Mouse (Mus musculus) adrenal gland, postnatal 10 days (tissue): Measurements from ENCODE around the gene Ldah. TPM values are rescaled to one million over a fixed set of nuclear protein-coding genes. Genes with fewer than 3 reads are reported as not detected.
"Not testable (repeated sequence)": the region's sequence is repeated elsewhere in the genome, so short reads cannot be mapped to it uniquely, and the experiment has no call there.

Experiments used
- DNase-seq: peaks from one replicate; pipeline ENCODE4 v3.0.0; 2021; ENCODE audit warnings: mixed read lengths
- long read RNA-seq, 2 experiments: library from polyadenylated mRNA; stranded (forward); transcript quantifications; one replicate each; pipeline ENCODE4 v2.0.0; 2021
- total RNA-seq, 2 experiments: library from RNA; stranded (reverse); gene quantifications; 2 replicates each; pipeline ENCODE4 v1.2.3; 2021

Gene Ldah
- 10 to 100 TPM; 38.2 to 47.9 TPM for total RNA-seq
- long read RNA-seq, experiment 1, partial matches to known transcripts, result 3 of 33 reads
- long read RNA-seq, experiment 1, other reads (novel, unspliced or antisense), result 25 of 33 reads
- long read RNA-seq, experiment 2, partial matches to known transcripts, result 0 of 33 reads
- long read RNA-seq, experiment 2, other reads (novel, unspliced or antisense), result 27 of 33 reads

- peak; percentile 95 for DNase-seq
These were observed at the start of gene Ldah for GRCm38 (mm10) chr12:8207978-8208403. TSS of gene Ldah (plus strand) at chr12:8208107.

DNA sequence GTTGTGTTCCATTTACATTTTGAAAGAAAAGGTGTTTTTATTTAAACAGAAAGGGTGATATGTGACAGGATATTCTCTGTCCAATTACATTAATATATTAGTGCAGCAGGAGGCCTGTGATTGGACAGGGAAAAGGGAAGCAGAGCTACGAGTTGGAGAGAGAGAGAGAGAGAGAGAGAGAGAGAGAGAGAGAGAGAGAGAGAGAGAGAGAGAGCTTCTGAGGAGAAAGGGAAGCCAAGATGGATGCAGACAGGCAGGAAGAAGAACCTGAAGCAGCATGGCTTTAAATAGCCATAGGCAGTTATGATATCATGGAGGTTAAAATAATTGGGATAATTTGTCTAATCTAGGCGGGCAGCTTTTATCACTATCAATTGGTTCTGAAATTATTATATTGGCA, 40.2 kb upstream of the Ldah start:
- no peak for DNase-seq

GRCm38 (mm10) chr12:8180921-8181320, 27.0 kb upstream of the Ldah start:
- DNase-seq, result no peak

DNA sequence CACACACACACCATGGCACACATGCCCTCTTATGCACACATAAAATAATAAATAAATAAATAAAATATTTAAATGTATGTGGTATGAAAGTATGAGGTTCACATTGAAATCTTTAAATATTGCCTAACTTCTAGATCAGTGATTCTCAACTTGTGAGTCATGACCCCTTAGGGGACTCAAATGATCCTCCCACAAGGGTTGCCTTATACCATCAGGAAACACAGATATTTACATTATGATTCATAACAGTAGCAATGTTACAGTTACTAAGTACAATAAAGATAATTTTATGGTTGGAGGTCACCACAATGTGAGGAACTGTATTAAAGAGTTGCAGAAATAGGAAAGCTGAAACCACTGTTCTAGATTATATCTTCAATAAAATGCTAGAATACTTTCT, 26.2 kb upstream of the Ldah start:
- DNase-seq, result no peak

- no peak for DNase-seq
These were observed 23.4 kb upstream of the Ldah start for GRCm38 (mm10) chr12:8184518-8184917.

DNA sequence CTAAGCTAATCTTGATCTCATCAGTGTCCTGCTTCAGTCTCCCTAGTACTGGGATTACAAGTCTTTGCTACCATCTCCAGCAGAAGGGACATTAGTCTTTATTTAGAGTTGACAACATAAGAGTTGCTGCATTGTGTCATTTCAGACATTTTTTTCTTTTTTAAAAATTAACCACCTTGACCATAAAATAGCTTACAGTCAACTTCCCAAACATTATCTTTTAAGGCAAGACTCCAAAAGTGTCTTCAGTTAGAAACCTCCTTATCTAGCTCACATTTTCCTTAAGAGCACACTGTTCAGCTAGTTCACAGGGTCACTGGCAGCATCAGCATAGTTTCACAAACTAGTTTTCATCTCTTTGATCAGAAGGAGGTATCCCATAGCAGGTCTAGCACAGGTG, 19.7 kb upstream of the Ldah start:
- DNase-seq, result no peak

DNA sequence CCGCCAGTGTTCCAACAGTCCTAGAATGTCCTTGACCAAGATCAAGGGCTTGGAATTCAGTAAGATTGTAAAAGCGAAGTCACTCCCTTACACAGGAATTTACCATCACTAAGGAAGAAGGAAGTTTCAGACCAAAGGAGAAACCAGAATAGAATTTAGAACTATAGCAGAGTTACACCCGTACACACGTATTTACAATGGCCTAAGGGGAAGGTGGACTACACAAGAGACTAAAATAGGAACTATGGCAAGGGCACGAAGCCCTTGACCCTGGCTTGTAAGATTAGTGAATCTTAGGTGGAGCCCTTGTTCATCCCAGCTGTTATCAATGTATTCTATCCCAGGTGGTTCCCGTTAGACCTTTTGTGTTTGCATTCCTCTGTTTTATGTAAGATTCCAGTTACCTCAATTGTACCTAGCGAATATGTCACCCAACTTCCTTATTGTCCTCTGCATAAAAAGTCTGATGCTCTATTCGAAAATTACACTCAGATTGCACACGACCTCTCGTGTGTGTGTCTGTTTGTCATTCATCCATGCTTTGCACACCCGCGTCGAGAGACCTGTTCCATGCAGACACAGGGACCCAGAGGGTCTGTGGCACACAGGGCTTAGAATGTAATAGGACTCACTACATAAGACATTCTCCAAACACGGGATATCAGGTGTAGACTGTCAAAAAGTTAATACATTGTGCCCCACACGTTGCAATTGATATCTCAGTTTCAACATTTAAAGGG, 18.9 kb upstream of the Ldah start:
- DNase-seq, result not testable (repeated sequence)

- DNase-seq, result no peak
These were observed 18.2 kb upstream of the Ldah start for GRCm38 (mm10) chr12:8189722-8190121.

DNA sequence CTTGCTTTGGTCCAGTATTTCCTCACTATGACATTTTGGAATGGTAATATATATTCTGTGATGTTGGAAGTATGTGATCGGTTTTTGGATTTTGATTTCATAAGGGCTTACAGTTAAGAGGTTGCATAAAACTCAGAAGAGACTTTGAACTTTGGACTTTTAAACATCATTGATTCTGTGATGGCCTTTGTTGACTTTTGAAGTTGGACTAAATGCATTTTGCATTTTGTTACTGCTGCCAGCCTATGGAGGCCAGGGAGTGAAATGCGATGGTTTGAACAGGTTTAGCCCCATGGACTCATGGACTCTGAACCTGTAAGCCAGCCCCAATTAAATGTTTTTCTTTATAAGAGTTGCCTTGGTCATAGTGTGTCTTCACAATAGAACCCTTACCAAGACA, 2.2 kb upstream of the Ldah start:
- DNase-seq, result no peak

GRCm38 (mm10) chr12:8207578-8207977, 329 bp upstream of the Ldah start:
- no peak for DNase-seq

DNA sequence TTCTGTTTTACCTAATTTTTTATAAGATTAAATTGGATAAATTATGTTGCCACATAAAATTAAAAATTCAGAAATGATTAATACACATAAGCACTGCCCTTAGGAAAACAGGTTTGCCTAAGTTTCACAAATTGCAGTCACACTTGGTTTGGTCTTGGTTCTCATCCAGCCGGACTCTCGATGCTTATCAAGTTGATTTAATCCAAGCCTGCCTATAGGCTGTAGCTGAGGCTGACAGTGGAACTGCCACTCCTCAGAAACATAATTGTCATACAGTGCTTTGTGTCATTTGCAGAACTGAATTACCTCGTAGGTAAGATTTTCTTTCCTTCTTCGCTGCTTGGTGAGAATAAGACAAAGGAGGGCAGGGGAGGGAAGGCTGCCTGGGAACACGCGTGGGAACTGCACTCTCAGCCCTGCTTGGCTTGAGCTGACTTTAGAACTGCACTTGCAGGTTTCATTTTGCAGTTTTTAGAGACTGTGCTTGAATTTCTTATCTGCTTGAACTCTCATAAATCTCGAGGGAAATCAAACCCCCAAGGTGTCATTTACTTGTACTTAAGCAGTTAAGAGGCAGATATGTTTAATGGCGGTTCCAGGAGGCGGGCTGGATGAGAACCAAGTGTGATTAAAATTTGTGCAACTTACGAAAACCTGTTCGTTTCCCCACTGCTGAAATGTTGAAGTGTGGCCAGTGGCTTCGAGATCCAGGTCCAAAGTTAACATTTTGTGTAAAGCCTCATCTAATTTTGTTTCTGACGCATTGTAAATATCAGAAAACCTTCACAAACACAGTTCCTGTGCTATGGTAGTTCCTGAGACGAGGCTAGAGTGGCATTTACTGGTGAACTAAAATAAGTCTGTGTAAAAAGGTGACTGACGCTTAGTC, 8.7 kb downstream of the Ldah start:
- peak; percentile 40 for DNase-seq

DNA sequence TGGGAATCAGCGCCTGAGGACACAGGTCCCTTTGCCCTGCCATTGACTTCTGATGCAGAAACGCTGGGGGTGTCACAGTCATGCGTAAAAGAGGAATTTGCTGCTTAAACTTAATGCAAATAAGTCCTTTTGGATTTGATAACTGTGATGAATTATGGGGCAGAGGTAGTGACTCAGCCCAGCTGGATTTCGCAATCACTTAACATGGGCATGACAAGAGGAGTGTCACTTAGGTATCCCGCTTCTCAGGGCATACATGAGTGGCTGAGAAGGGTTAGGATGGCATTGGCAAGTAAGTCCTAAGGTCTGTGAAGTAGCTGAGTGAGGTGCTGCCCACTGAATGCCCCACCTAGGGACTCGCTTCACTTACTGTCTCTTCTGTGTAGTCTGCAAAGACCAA, 15.1 kb downstream of the Ldah start:
- peak; percentile 24 for DNase-seq

DNA sequence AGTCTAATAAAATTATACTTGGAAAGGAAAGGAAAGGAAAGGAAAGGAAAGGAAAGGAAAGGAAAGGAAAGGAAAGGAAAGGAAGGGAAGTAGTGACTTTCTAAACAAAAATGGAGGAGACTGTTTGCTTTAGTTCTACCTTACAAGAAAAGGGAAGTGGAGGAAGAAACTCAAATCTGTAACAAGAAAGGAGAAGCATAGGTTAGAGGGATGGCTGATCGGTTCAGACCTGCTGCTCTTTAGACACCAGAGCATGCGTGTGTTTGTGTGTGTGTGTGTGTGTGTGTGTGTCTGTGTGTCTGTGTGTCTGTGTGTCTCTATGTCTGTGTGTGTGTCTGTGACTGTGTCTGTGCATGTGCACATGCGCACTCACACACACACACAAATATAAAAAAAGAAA, 23.2 kb downstream of the Ldah start:
- DNase-seq, result no peak

DNA sequence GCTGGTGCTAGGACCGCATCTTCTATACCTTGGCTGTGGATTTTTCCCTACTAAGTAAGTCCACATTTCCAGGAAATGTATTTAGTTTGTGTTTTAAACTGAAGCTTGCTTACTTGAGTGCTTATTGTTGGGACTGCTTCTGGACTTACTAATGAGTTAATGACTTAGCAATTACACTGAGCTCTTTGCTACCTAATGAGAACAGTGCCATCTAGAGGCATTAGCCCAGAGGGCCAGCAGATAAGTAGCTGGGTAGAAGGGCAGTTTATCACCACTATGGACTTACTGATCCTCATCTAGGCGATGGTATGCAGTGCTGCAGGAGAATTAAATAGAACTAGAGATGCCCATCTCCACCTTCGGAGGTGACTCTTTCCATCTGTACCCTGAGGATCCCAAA, 24.8 kb downstream of the Ldah start:
- peak; percentile 17 for DNase-seq

DNA sequence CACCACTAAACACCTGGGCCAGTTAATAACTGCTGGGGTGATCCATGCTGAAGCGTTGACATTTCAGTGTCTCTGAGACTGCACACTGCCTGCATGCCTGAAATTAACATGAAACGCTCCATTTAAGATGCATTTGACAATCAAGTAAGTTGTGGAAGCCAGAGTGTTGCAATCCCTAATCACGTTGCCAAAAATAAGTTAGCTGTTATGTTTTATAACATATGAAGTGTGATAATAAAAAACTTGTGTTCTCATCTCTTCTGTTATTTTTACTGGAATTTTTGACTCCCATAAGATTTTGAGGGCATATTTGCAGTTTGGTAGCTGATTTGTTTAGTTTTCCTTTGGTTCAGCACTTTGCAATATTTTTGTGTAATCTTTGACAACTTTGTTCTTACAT, 34.3 kb downstream of the Ldah start:
- DNase-seq, result no peak

DNA sequence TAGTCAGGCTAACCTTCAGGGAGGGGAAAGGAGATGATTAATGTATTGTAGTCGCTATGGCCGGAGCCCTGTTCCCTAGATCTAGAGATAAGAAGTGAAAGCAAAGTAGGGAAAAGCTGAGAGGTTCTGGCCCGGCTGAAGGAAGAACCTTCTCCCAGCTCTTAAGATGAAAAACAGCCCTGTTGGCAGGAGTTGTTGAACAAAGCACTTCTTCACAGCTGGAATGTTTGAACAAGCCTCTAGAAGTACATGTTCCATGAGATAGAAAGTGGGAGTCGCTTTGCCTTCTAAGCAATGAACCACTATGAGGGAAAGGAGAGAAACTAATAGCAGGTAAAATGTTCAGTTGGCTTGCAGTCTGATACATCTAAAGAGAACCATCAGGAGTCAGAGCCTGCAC, 36.8 kb downstream of the Ldah start:
- DNase-seq, result no peak

DNA sequence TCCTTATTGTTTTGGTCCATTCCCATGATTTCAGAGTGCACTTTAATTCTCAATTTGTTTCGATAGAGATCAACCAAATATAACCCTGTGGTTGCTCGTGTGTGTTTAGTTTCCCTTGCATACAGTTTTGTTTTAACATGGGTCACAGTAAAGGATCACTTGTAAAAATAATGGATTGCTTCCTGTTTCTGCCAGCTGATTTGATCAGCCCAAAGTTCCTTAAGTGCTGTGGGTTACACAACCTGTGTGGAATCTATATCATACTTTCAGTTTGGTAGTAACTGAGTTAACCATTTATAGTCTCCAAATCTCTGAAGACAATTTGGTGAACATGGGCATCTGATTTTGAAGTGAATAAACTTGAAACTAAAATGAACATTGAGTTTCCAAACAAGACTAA, 52.4 kb downstream of the Ldah start:
- no peak for DNase-seq

DNA sequence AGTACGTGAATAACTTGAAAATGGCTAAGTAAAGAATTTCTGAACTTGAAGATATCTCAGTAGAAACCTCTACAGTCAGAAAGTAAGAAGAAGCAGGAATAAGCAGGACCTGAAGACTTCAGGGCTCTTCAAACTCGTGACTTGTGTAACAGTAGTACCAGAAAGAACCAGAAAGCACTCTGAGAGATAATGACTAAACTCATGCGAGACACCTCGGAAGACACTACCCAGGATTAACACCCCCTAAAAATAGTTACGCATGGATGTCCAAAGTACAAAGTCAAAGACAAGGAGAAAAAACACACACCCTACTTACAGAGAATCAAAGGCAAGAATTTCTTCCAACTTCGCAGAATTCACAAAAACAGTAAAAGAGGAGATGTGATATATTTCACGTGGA, 58.4 kb downstream of the Ldah start:
- DNase-seq, result no peak

- DNase-seq, result no peak
These were observed 61.7 kb downstream of the Ldah start for GRCm38 (mm10) chr12:8269627-8270026.

GRCm38 (mm10) chr12:8271405-8271804, 63.5 kb downstream of the Ldah start:
- peak; percentile 31 for DNase-seq

DNA sequence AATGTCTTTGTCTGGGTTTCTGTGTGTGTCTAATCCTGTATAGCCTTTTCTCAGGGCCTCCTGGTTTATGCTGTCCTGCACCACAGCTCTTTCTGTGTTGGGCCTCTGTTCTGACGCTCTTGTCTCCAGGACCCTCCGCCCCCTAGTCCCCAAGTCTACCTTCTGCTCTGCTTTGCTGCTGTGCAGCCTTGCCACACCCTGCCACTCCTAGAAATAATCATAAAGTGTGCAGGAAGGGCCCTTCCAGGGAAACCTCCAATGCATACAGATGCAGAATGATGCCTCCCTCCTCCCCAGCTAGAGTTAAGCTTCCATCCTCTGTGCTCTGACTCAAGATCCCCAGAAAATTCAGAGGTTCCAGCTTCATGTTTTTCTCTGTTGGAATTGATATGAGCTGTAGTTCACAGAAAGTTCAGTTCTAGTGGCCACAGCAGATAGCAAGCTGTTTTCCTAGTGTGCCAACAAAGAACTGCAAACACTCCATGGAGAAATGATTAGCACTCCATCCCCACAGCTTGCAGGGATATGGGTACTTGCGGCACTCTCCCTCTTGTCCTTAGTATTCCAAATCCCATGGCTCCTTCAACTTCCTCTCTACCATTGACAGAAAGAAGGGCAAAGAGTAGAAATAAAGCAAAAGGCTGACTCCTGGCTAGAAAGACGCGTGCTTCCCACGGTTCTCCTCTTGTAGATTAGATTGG, 65.7 kb downstream of the Ldah start:
- DNase-seq, result no peak

- DNase-seq, result no peak
These were observed 67.5 kb downstream of the Ldah start for GRCm38 (mm10) chr12:8275424-8275823.
